Mouse (Mus musculus) 3134 (cell line): Measurements from ENCODE around the gene Hvcn1.

Experiments used
- DNase-seq: peaks from one replicate; pipeline ENCODE4 v3.0.0-alpha.2; 2011; ENCODE audit warnings: low spot score; ENCODE audit not compliant: insufficient read length; ENCODE audit errors: extremely low read depth

The Hvcn1 gene

DNA sequence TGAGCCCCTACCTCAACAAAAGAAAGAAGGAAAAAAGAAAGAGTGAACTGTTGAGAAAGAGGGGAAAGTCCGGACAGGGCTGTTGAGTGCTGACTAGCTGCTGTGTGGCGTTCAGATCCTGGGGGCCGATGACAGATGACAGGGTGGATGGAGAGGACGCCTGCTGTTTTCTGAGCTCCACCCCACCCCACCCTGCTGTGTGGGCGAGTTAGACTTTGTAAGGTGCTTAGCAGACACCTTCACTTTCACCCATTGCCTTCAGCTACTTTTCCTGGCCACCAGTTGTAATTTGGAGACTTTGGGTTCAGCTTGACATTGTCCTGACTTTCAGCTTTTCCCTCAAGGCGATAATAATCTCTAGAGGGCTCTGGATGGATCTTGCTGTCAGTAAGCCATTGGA, 84.5 kb downstream of the Hvcn1 start:
- DNase-seq = no peak
